Mouse (Mus musculus) C2C12 (cell line): ENCODE measurements around the gene Lrrc7. TPM values are rescaled to one million over a fixed set of nuclear protein-coding genes. Genes with fewer than 3 reads are reported as not detected.

Experiments used
- H3K27me3 ChIP-seq: one replicate; pipeline ENCODE4 v1.6.1; 2011; ENCODE audit not compliant: control insufficient read depth, insufficient read depth, insufficient read length
- H3K36me3 ChIP-seq: one replicate; pipeline ENCODE4 v1.6.1; 2011; ENCODE audit not compliant: control insufficient read depth, insufficient read depth
- H3K4me3 ChIP-seq: one replicate; pipeline ENCODE4 v1.5.1; 2011; ENCODE audit warnings: mild to moderate bottlenecking, control low read depth; ENCODE audit not compliant: poor library complexity, insufficient read depth, severe bottlenecking
- H3K79me2 ChIP-seq: one replicate; pipeline ENCODE4 v1.6.1; 2011; ENCODE audit not compliant: control insufficient read depth, insufficient read depth
- H3K79me3 ChIP-seq: one replicate; pipeline ENCODE4 v1.6.1; 2011; ENCODE audit warnings: low read depth, control low read depth
- H3ac ChIP-seq: one replicate; pipeline ENCODE3; 2011; ENCODE audit warnings: low read depth; ENCODE audit not compliant: control insufficient read depth, insufficient read length
- CEBPB ChIP-seq: IDR thresholded peaks from one replicate; pipeline ENCODE4 v1.6.1; 2011; ENCODE audit warnings: low read depth, mild to moderate bottlenecking, control low read depth, moderate library complexity
- CTCF ChIP-seq: IDR thresholded peaks from one replicate; pipeline ENCODE4 v1.5.1; 2011; ENCODE audit not compliant: control insufficient read depth, insufficient read depth, insufficient read length
- FOSL1 ChIP-seq: IDR thresholded peaks from one replicate; pipeline ENCODE4 v1.8.0; 2011; ENCODE audit warnings: mild to moderate bottlenecking, low read length; ENCODE audit not compliant: poor library complexity, insufficient read depth, severe bottlenecking
- MAX ChIP-seq: IDR thresholded peaks from one replicate; pipeline ENCODE4 v1.6.1; 2011; ENCODE audit warnings: mild to moderate bottlenecking, control low read depth
- MYOD1 ChIP-seq: IDR thresholded peaks from one replicate; pipeline ENCODE4 v1.6.1; 2011; ENCODE audit warnings: low read depth; ENCODE audit not compliant: control insufficient read depth, insufficient read length
- MYOG ChIP-seq: IDR thresholded peaks from one replicate; pipeline ENCODE4 v1.6.1; 2011; ENCODE audit not compliant: control insufficient read depth, insufficient read length; ENCODE audit errors: extremely low read depth
- USF1 ChIP-seq: IDR thresholded peaks from one replicate; pipeline ENCODE4 v1.6.1; 2011; ENCODE audit warnings: low read depth, mild to moderate bottlenecking, control low read depth, moderate library complexity
- polyA plus RNA-seq: library from polyadenylated mRNA; unstranded; fragments of >200 nt; fragmentation: generic; extraction: Trizol; gene quantifications from one replicate; pipeline ENCODE4 v1.2.1, GENCODE M21; 2012; ENCODE audit warnings: missing spikeins

Gene Lrrc7
- polyA plus RNA-seq, 1 experiment, result not detected

DNA sequence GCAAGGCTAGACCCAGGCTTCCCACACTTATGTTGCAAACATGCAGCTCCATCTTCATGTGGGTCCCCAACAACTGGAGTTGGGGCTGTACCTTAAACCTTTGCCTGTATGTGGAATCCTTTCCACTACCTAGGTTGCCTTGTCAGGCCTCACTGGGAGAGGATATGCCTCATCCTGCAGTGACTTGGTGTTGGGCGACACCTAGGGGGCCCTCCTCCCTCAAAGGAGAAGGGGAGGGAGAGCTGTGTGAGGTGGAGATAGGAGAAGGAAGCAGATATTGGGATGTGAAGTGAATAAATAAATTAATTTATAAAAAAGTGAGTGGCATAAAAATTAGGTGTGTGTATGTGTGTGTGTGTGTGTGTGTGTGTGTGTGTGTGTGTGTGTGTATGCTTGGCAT, 68.3 kb downstream of the Lrrc7 start:
- H3ac ChIP-seq, result no peak overlapping the region
- TF ChIP-seq MAX (no peak), MYOG (no peak), FOSL1 (no peak), CEBPB (no peak), CTCF (no peak), MYOD1 (no peak), USF1 (no peak)

DNA sequence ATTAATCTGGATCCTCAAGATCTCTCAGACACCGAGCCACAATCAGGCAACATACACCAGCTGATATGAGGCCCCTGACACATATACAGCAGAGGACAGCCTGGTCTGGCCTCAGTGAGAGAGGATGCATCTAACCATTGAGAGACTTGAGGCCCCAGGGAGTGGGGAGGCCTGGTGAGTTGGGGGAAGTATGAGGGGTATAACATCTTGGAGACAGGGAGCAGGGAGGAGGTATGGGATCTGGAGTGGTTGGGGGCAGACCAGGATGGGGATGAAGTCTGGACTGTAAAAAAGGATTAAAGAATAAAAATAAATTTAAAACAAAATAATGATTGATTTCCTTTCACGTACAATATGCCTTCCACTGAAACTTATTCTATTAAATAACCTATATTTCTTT, 82.3 kb downstream of the Lrrc7 start:
- Histone ChIP-seq H3K27me3 (no peaks in the 10 kb centered on the region), H3K79me3 (no peaks in the 10 kb centered on the region), H3K4me3 (no peak overlapping the region), H3K36me3 (no peaks in the 10 kb centered on the region), H3ac (no peak overlapping the region), H3K79me2 (no peaks in the 10 kb centered on the region)
- no peak for TF ChIP-seq USF1
- no peak for TF ChIP-seq CTCF
- TF ChIP-seq MYOG, result no peak
- no peak for TF ChIP-seq MYOD1
- no peak for TF ChIP-seq MAX
- TF ChIP-seq CEBPB, result no peak
- no peak for TF ChIP-seq FOSL1

More for the DNA sequence above, 68.3 kb downstream of the Lrrc7 start:
- H3K27me3 ChIP-seq, result no peaks in the 10 kb centered on the region
- no peaks in the 10 kb centered on the region for H3K79me2 ChIP-seq
- H3K36me3 ChIP-seq, result no peaks in the 10 kb centered on the region
- H3K4me3 ChIP-seq, result no peak overlapping the region
- H3K79me3 ChIP-seq, result no peaks in the 10 kb centered on the region

GRCm38 (mm10) chr3:158400600-158400999, 161.4 kb downstream of the Lrrc7 start:
- H3ac ChIP-seq, result no peak overlapping the region
- TF ChIP-seq MAX (no peak), CEBPB (no peak), FOSL1 (no peak), MYOD1 (no peak), USF1 (no peak), MYOG (no peak)
- no peaks in the 10 kb centered on the region for H3K79me3 ChIP-seq
- H3K79me2 ChIP-seq, result no peaks in the 10 kb centered on the region
- no peak overlapping the region for H3K4me3 ChIP-seq
- H3K36me3 ChIP-seq, result no peaks in the 10 kb centered on the region
- H3K27me3 ChIP-seq, result no peaks in the 10 kb centered on the region

- no peaks in the 10 kb centered on the region for H3K36me3 ChIP-seq
- no peaks in the 10 kb centered on the region for H3K79me3 ChIP-seq
- no peak overlapping the region for H3ac ChIP-seq
- H3K27me3 ChIP-seq, result no peaks in the 10 kb centered on the region
- H3K4me3 ChIP-seq, result no peak overlapping the region
- no peak for TF ChIP-seq CTCF
- no peak for TF ChIP-seq MYOD1
- TF ChIP-seq MAX, result no peak
- no peak for TF ChIP-seq MYOG
- TF ChIP-seq CEBPB, result no peak
- no peak for TF ChIP-seq FOSL1
- no peak for TF ChIP-seq USF1
- no peaks in the 10 kb centered on the region for H3K79me2 ChIP-seq
These were observed 170.5 kb downstream of the Lrrc7 start for GRCm38 (mm10) chr3:158391534-158391933.

- Histone ChIP-seq H3K79me3 (no peaks in the 10 kb centered on the region), H3ac (no peak overlapping the region), H3K36me3 (no peaks in the 10 kb centered on the region), H3K27me3 (no peaks in the 10 kb centered on the region), H3K4me3 (no peak overlapping the region), H3K79me2 (no peaks in the 10 kb centered on the region)
- no peak for TF ChIP-seq CTCF
These were observed 174.0 kb downstream of the Lrrc7 start for GRCm38 (mm10) chr3:158388076-158388454.

GRCm38 (mm10) chr3:158387413-158388075, 174.5 kb downstream of the Lrrc7 start:
- Histone ChIP-seq H3K4me3 (no peak overlapping the region), H3ac (no peak overlapping the region), H3K36me3 (no peaks in the 10 kb centered on the region), H3K79me3 (no peaks in the 10 kb centered on the region), H3K79me2 (no peaks in the 10 kb centered on the region), H3K27me3 (no peaks in the 10 kb centered on the region)
- no peak for TF ChIP-seq USF1
- TF ChIP-seq MAX, result no peak
- TF ChIP-seq MYOG, result no peak
- no peak for TF ChIP-seq MYOD1
- no peak for TF ChIP-seq FOSL1
- no peak for TF ChIP-seq CTCF
- no peak for TF ChIP-seq CEBPB
